Mouse (Mus musculus) urinary bladder, postnatal 25 days (tissue): ENCODE data around the gene Magi2.

Source experiments
- DNase-seq: peaks from one replicate; pipeline ENCODE4 v3.0.0; 2022; ENCODE audit warnings: low spot score

Magi2 gene

GRCm38 (mm10) chr5:19951102-19951501, 724.3 kb downstream of the Magi2 start:
- DNase-seq, result no peak

DNA sequence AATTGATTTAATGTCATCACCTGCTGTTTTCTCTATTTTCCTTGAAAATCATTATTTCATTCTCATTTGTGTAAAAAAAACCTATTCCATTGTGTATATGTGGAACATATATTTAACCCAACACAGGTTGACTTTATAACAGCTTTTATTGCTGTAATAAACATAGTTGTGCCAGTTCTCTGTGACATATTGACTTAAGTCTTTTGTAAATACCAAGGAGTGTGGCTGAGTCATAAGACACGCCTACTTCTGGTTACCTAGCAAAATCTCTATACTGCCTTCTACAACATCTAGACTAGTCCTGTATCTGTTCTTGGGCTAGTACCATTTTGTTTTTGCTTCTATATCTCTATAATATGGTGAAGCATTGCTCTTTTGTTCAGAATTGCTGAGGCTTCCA, 737.3 kb downstream of the Magi2 start:
- no peak for DNase-seq

GRCm38 (mm10) chr5:19972736-19973135, 745.9 kb downstream of the Magi2 start:
- DNase-seq, result no peak

DNA sequence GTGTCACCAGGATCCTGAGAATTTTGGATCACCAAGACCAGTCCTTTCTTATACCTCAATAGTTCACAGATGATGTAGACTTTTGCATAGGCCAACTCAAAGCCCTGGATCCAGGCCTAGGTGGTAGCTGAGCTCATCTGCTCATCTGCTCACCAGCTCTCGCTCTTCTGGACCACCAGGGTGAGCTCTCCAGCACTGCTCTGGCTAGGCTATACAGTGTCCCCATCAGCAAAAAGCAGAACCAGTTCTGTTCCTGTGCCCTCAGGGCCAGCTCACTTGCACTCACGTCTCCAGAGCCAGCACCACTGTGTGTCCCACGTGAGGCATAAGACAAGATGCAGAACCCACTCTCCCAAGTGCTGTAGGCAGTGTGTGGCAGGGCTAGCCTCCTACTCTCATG, 747.0 kb downstream of the Magi2 start:
- no peak for DNase-seq

GRCm38 (mm10) chr5:19981518-19981917, 754.7 kb downstream of the Magi2 start:
- DNase-seq, result no peak

- no peak for DNase-seq
Observed at GRCm38 (mm10) chr5:19982031-19982430, 755.2 kb downstream of the Magi2 start.

- DNase-seq, result no peak
Observed at GRCm38 (mm10) chr5:19999486-19999885, 772.6 kb downstream of the Magi2 start.

DNA sequence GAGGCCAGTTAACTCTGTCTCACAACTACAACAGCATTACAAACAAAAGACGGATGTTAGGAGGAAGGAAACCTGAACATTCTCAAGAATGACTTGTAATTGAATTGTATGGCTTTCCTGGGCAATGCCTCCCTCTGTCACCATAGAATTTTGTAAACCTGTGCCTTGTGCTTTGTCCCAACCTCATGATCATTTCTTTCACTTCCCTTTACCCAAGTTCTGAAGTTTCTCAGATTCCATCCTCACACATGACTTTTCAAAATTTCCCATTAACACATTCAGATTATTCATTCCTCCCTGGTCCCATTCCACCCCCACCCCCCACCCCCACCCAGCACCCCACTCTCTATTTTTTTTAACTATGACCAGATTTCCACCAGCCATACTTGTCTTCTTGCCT, 773.1 kb downstream of the Magi2 start:
- DNase-seq, result no peak

GRCm38 (mm10) chr5:20006616-20007015, 779.8 kb downstream of the Magi2 start:
- no peak for DNase-seq

- DNase-seq, result no peak
Observed at GRCm38 (mm10) chr5:20007246-20007645, 780.4 kb downstream of the Magi2 start.

- DNase-seq, result no peak
Observed at GRCm38 (mm10) chr5:20010210-20010609, 783.4 kb downstream of the Magi2 start.

GRCm38 (mm10) chr5:20018063-20018462, 791.2 kb downstream of the Magi2 start:
- DNase-seq, result no peak

DNA sequence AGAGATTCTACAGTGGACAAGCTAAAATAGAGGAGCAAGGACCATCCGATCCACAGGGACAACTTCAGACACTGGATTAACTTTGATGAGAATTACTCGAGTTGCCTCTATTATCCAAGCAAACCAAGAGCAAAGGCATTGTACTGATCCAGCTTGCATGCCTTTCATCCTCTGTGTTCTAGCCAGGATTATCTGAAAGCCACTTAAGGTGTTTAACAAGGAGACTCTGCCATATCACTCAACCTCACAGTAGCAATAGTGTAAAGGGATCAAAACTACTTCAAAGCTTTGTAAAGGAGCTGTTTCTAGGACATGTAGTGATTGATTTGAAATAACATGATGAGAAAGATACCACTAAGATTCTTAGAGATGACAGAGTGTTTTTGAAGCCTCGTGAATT, 819.8 kb downstream of the Magi2 start:
- DNase-seq, result no peak

DNA sequence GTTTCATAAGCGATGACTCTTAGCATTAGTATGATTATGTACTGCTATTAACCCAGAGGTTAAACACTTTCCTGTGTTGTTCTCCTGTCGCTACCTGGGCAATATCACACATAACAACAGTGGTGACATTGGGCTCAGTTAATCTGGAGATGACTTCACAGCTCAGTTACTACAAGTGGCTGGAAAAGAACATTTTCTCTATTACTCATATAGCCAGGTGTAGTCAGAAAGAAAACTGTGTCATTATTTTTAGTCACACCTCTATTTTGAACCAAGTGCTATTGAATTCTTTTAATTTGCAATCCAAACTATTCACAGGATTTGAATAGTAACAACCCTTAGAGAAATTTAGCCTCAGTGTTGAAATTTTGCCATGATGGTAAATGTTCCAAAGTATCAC, 821.5 kb downstream of the Magi2 start:
- no peak for DNase-seq

DNA sequence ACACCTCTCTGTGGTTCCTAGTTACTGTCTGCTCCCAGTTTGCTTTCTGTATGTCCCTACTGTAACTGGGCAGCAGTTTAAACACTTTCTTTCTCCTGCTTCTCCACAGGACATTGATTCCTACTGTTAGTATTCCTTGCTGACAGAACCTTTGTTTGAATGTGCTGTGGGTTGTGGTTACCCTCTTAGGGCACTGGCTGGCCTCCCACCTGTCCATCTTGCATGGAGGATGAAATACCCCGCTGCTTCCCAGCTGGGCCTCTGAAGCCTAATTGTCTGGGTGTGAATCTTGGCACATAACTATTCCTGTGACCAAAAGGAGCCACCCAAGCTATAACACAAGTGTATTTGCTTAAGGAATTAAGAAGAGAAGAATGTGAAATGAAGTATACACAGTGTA, 823.4 kb downstream of the Magi2 start:
- DNase-seq, result no peak

DNA sequence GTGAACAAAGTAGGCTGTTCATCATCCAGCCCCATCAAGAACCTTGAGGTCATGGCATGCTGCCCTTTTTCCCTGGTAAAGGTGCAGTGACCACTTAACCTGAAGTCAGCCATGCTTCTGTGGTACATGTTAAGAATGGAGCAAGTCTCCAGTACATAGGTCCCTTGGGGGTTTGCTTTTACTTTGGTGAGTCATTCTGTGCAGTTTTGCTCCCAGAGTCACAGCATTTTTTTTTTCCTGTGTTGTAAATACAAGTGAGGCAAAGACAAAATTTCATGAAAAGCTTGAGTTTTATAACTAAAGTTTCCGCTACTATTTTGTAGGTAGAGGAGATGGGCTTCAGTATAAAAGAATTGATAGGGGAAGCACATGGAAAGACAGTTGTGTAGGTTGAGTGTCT, 828.2 kb downstream of the Magi2 start:
- DNase-seq, result no peak

- no peak for DNase-seq
Observed at GRCm38 (mm10) chr5:20056074-20056842, 829.4 kb downstream of the Magi2 start.

GRCm38 (mm10) chr5:20056856-20057255, 830.0 kb downstream of the Magi2 start:
- no peak for DNase-seq

DNA sequence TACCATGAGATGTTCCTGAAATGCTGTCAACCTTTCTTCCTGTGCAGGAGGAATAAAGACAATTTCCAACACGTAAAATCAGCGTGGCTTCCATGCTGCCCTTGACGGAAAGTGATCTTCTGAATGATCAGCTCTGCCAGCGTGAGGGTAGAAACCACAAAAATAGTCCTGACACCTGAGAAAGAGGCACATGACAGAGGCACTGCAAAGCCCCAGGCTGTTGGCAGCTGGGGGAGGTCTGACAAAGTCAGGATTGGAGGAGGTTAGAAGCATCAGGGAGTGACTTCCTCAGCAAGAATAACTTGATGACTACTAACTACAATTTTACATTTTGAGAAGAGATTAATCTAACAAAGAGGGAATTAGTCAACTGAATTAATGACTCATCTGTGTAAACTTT, 835.2 kb downstream of the Magi2 start:
- DNase-seq, result no peak

- no peak for DNase-seq
Observed at GRCm38 (mm10) chr5:20065081-20065480, 838.2 kb downstream of the Magi2 start.

DNA sequence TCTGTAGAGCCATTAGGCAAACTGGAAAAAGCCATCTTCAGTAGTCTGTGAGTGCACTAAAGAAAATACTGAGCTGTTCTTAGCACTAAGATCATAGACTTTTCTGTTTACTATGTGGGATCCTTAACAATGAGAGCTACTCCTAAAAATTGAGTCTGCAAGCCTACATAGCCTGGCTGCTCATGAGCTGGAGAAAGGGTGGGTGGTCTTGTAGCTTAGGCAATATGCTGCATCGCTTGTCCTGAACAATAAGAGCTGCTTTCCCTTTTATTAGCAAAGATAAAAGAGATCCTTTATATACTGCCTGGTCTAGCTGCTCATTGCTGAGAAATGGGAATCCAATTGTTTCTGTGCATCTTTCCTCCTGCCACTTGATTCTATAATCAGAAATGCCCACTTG, 841.7 kb downstream of the Magi2 start:
- no peak for DNase-seq

DNA sequence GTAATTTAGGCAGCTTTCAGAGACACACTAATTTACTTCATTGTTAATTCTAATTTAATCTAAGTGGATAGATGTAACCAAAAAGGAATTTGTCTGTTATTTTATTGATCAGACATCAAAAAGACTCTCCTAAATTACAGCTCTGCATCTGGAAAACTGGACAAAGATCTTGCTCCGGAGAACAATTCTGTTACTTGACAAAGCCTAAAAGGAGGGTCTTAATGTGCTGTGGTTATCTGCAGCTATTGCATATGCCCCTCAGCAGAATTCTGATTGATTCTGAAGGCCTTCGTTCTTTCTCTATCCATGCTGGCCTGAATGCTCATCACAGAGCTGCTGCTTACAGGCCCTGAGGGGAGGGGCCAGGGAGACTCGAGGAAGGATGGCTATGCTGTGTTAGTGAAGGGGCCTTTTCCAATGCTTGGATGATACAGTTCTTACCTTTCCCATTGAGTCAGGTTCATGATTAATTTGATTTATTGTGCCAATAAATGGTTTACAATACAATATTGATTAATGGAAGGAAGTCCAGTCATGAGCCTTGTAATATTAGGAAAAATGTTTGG, 842.2 kb downstream of the Magi2 start:
- DNase-seq, result no peak

DNA sequence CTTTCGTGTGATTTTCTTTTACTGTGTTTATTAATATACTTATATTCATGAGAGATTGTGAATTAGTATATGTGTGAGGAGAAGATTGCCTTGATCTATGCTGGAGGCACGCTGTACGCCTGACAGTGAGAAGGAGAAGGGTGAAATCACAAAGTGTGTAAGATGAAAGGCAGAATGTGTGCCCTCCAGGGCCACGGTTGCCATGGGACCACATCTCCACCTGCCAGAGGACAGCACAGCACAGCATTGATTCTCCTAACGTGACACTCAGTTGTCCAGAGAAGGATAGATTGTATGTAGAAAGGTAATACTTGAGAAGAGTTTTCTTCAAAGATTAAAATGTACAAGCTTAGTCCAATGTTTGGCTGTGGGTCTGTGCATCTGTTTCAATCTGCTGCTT, 847.3 kb downstream of the Magi2 start:
- no peak for DNase-seq

- DNase-seq, result no peak
Observed at GRCm38 (mm10) chr5:20074867-20075266, 848.0 kb downstream of the Magi2 start.
